Mouse (Mus musculus) frontal cortex, adult (tissue): ENCODE results near the gene Olfr1145.

Experiments
- ATAC-seq: cut with Nextera tagmentation; 2 replicates; pipeline ENCODE4 v1.9.2; 2017; ENCODE audit warnings: mild to moderate bottlenecking, moderate library complexity, mixed read lengths; ENCODE audit not compliant: low TSS enrichment

Olfr1145 gene

DNA sequence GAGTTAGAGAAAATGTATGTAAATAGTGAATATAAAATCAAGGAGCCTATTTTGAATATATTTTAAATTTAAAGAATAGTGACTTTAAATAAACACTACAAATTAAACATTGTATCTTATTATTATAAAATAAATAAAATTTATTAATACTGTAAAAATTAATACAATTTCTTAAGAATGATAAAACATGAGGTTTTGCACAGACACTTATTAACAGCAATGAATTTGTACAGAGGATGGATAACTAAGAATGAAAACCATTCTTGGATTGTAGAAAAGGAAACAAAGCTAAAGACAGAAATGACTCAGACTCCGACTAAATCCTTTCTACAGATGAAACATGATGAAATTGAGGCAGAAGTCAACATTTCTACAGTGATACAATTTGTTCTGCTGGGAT, at the start of gene Olfr1145:
Olfr1145 (plus strand) TSS at position 301 of the 400 bp plus-strand sequence.
- ATAC-seq = no peak

DNA sequence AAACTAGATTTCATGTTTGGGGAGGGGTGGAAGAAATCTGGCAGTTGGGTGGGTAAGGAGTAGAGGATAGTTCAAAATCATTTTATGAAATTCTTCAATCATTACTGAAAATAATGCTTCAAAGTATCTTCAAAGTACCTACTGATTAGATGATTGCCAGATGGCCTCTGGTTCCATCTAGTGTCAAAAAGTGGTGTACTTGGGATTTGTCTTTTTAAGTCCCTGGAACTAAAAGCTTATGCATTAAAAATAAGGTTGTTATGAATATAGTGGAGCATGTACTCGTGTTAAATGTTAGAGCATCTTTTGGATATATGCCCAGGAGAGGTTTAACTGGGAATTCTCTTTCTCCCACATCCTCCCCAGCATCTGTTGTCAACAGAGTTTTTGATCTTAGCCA, 33.5 kb upstream of the Olfr1145 start:
- ATAC-seq = peak; percentile 57

DNA sequence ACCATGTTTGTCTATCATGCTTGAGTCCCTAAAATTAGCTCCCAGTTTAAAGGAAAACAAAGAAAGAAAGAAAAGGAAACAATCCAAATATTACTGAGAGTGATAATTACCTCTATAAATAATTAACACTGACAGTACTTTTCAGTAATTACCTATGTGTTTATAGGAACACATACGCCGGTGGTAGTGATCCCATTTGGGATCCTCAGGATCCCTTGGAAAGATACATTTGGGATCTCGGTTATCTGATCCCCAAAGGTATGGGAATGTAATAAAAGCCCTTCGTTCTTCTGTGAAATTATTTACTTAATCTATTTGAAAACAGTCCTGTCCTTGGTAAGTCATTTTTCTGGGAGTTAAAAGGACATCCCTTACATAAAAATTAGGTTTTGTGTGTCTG, 30.4 kb upstream of the Olfr1145 start, which contains the start of gene Olfr152:
Olfr152 (plus strand) TSS at position 301 of the 400 bp plus-strand sequence.
- no peak for ATAC-seq

DNA sequence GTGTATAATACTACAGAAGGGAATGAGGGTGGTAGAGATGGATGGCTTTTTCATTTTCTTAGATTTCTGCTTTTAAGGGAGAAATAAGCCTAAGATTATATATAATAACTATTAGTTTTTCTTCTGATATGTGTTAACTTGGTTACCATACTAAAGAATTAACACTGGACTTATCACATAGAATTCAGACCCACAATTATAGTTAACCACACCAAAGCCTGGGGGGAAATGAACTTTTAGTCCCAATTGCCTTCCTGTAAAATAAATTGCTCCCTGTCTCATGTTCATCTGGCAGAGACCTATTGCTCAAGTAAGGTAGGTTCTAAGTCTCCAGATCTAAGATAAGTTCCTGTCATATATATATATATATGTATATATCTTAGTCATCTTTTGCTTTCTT, 9.3 kb upstream of the Olfr1145 start, which contains the start of gene Olfr1143:
Olfr1143 (plus strand) TSS at position 301 of the 400 bp plus-strand sequence.
- no peak for ATAC-seq

DNA sequence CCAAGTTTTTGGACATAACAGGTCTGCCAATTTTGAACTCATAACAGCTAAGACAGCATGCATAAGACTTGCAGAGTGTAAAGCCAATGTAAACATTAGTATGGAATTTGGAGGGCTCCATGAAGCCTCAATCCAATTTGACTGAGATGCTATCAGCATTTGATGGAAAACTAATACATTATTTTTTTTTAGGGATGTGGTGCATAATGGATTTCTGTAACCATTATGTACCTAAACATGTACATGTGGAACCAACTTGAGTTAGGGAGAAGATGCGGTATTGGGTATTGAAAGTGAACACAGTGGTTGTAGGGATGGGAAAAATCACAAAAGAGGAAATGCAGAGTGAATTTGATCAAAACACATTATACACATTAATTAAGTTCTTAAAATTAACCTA, 20.6 kb downstream of the Olfr1145 start, which contains the start of gene Olfr1148:
Olfr1148 (plus strand) TSS at position 301 of the 400 bp plus-strand sequence.
- no peak for ATAC-seq

DNA sequence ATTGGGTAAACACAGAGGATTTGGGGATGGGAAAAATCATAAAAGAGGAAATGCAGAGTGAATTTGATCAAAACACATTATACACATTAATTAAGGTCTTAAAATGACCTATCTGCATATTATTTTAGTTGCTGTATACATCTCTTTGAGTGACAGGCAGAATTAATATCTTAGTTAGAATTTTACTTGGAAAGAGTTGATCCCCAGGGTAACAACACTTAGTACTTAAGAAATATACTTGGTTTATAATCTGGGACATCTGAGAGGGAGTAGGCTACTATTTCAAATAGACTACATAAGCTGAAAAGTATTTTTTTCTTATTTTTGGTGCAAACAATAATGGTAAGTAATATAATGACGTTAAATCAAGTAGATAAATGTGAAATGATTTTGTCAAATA, 34.1 kb downstream of the Olfr1145 start, which contains the start of gene Olfr1150-ps1:
Olfr1150-ps1 (plus strand) TSS at position 301 of the 400 bp plus-strand sequence.
- no peak for ATAC-seq

DNA sequence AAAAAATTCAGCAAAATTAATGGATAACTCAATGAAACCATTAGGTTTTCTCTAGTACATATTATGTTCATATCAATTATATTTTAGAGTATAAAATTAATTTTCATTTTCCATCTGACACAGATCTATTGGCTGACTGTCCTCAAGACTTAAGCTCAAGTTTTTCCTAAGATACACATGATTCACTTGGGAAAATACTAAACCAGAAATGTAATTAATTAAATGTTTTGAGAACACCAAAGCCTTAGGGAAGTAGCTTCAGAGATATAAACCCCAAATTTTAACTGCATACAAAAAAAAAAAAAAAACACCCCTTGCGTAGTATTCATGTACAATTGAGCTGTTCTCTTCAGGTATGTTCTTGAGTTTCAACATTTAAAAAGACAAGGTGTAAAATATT, 45.9 kb downstream of the Olfr1145 start, which contains the start of gene Olfr1151:
Olfr1151 (plus strand) TSS at position 301 of the 400 bp plus-strand sequence.
- no peak for ATAC-seq
